Comparison of ENCODE assay signal across 8 mouse cellular contexts in the genomic region with DNA sequence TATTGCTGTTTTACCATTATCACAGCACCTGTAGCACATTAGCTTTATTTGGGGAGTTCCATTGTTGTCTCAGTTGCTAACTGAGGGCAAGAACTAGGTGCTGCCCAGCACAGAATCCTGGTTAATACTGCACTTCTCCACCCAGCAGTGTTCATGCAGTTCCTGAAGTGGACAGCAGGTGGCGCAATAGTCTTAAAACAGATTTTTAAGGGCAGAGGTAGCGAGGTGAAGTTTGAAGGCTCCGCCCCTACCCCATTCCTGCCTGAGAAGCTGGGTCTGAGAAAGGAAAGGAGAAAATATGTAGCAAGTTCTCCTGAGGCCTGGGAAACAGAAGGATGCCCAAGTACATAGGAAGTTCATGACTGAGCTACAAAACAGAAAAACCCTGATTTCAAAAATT. TPM values are rescaled to one million over a fixed set of nuclear protein-coding genes. Genes with fewer than 3 reads are reported as not detected.
DNase-seq lines count a peak whose midpoint lies in the region; ATAC-seq and TF ChIP-seq lines count a peak whose summit lies in the region.
"Had no signal": no experiment of that assay in that cellular context is flagged by ENCODE, and none has a peak within 500 bp of the region (broad histone marks: within the 10 kb centered on the region; RNA-seq: fewer than 3 reads in every experiment).

No protein-coding gene starts in this region.

- no peak overlapping the region for H3K9ac ChIP-seq in forebrain, embryonic 11.5 days (ENCODE audit: low read length)
- H3K9ac ChIP-seq: midbrain, embryonic 12.5 days had no signal

- H3K36me3 ChIP-seq in forebrain, embryonic 11.5 days (ENCODE audit: control insufficient read depth, insufficient read depth, low read length) = no peaks in the 10 kb centered on the region
- H3K36me3 ChIP-seq in midbrain, embryonic 10.5 days = no peaks in the 10 kb centered on the region
- no peaks in the 10 kb centered on the region; the same call in 1 of the 2 replicates for H3K36me3 ChIP-seq in small intestine, adult 2 months (ENCODE audit: control insufficient read depth, insufficient read depth, low read length)
- H3K36me3 ChIP-seq: midbrain, embryonic 12.5 days had no signal

- ATAC-seq in forebrain, embryonic 11.5 days (replicated peaks; ENCODE audit: low FRiP score) = no peak
- peak; percentile 8 to 61; a peak in 2 of 4 replicates for ATAC-seq in hematopoietic stem cell, adult 5-6 weeks (replicated peaks in 1 of 2; ENCODE audit: insufficient read depth in 1 of 2, low FRiP score in 2 of 2, low TSS enrichment in 1 of 2, low read depth in 1 of 2, poor library complexity in 2 of 2, severe bottlenecking in 2 of 2)

- H3K4me2 ChIP-seq in forebrain, embryonic 11.5 days (ENCODE audit: low read depth, low read length, severe bottlenecking) = no peak overlapping the region
- H3K4me2 ChIP-seq: midbrain, embryonic 12.5 days had no signal

- no peak overlapping the region for H3K4me3 ChIP-seq in forebrain, embryonic 11.5 days (ENCODE audit: low read depth, low read length)
- H3K4me3 ChIP-seq in midbrain, embryonic 10.5 days = no peak overlapping the region
- no peak overlapping the region for H3K4me3 ChIP-seq in small intestine, adult 2 months (ENCODE audit: low read depth, low read length)
- H3K4me3 ChIP-seq: midbrain, embryonic 12.5 days had no signal

- TF ChIP-seq CTCF in small intestine, adult 2 months (IDR thresholded peaks at IDR 0.05; ENCODE audit: extremely low read depth, insufficient read length, insufficient replicate concordance, low read depth, low read length) = peak; percentile 91; the same call in 1 of the 2 replicates

- H3K27ac ChIP-seq in forebrain, embryonic 11.5 days (ENCODE audit: low read depth, low read length) = no peak overlapping the region
- H3K27ac ChIP-seq in midbrain, embryonic 10.5 days (replicated peaks) = no peak overlapping the region
- no peak overlapping the region for H3K27ac ChIP-seq in small intestine, adult 2 months (ENCODE audit: insufficient read depth, low read depth, low read length)
- H3K27ac ChIP-seq: midbrain, embryonic 12.5 days had no signal

- H3K27me3 ChIP-seq in forebrain, embryonic 11.5 days (ENCODE audit: control insufficient read depth, insufficient read depth, low read length) = no peaks in the 10 kb centered on the region
- peaks cover 29% of the 10 kb centered on the region for H3K27me3 ChIP-seq in midbrain, embryonic 10.5 days (ENCODE audit: low read depth, poor library complexity, severe bottlenecking)
- H3K27me3 ChIP-seq in small intestine, adult 2 months (ENCODE audit: control insufficient read depth, insufficient read depth, low read length) = no peaks in the 10 kb centered on the region

- DNase-seq in NIH3T3 (ENCODE audit: low read depth) = peak; percentile 91
- DNase-seq in c-Kit-negative CD71-positive TER-119-positive erythroid progenitor cells, embryonic 14.5 days (ENCODE audit: low read depth, low spot score) = peak; percentile 46
- DNase-seq in forebrain, embryonic 11.5 days (ENCODE audit: low spot score) = peak; percentile 88
- peak; percentile 82 to 99 for DNase-seq in layer of hippocampus, postnatal 25 days (ENCODE audit: extremely low spot score in 1 of 2, low spot score in 1 of 2)
- DNase-seq in midbrain, embryonic 10.5 days (ENCODE audit: low spot score) = peak; percentile 84

- H3K4me1 ChIP-seq in forebrain, embryonic 11.5 days (replicated peaks; ENCODE audit: control insufficient read depth, insufficient read depth, low read length) = peaks cover 14% of the 10 kb centered on the region
- H3K4me1 ChIP-seq in midbrain, embryonic 10.5 days = peaks cover 38% of the 10 kb centered on the region
- peaks cover 11% of the 10 kb centered on the region; the same call in 1 of the 2 replicates for H3K4me1 ChIP-seq in small intestine, adult 2 months (ENCODE audit: control insufficient read depth, insufficient read depth, insufficient read length, low read length)

- no peak for TF ChIP-seq POLR2A in small intestine, adult 2 months (IDR thresholded peaks at IDR 0.05; ENCODE audit: low read depth, low read length)

- 1% methylated on average over 3 of the region's 3 CpGs for WGBS in forebrain, embryonic 11.5 days
- WGBS in midbrain, embryonic 10.5 days = 2% methylated on average over 3 of the region's 3 CpGs
- WGBS in small intestine, adult 2 months = 6% methylated on average over 3 of the region's 3 CpGs

- H3K9me3 ChIP-seq in forebrain, embryonic 11.5 days (ENCODE audit: control insufficient read depth, low read length) = no peaks in the 10 kb centered on the region
- no peaks in the 10 kb centered on the region for H3K9me3 ChIP-seq in midbrain, embryonic 10.5 days (replicated peaks)
- H3K9me3 ChIP-seq: midbrain, embryonic 12.5 days had no signal

RNA-seq across cellular contexts. Expression of a gene that starts 11.9 kb away (rescaled TPM):
- polyA plus RNA-seq in forebrain, embryonic 11.5 days (2014; fragmentation: Nextera tagmentation; extraction: Ambion mirVana) = 32.7 and 35.9 TPM in 2 replicates
- 78.3 and 145 TPM in 2 replicates for total RNA-seq in hematopoietic stem cell, adult 5-6 weeks (2017)
- 100 to 1,000 TPM; 479 to 537 TPM for total RNA-seq in layer of hippocampus, postnatal 25 days (2021)
- 28.3 and 35.0 TPM in 2 replicates for polyA plus RNA-seq in midbrain, embryonic 10.5 days (2016; fragmentation: Nextera tagmentation; extraction: Ambion mirVana)
- 165 and 295 TPM in 2 replicates for polyA plus RNA-seq in small intestine, adult 2 months (2012; rRNA removed)

RNA-seq across cellular contexts. Expression of a gene that starts 36.8 kb away (rescaled TPM):
- 1.7 and 2.3 TPM in 2 replicates for polyA plus RNA-seq in forebrain, embryonic 11.5 days (2014; fragmentation: Nextera tagmentation; extraction: Ambion mirVana)
- not detected in 2 replicates for total RNA-seq in hematopoietic stem cell, adult 5-6 weeks (2017)
- 1 to 10 TPM; 4.0 to 4.6 TPM for total RNA-seq in layer of hippocampus, postnatal 25 days (2021)
- 0.96 and 1.6 TPM in 2 replicates for polyA plus RNA-seq in midbrain, embryonic 10.5 days (2016; fragmentation: Nextera tagmentation; extraction: Ambion mirVana)
- 22.5 and 25.4 TPM in 2 replicates for polyA plus RNA-seq in small intestine, adult 2 months (2012; rRNA removed)

RNA-seq across cellular contexts. Expression of a gene that starts 42.0 kb away (rescaled TPM):
- 0.36 and 0.90 TPM in 2 replicates for polyA plus RNA-seq in forebrain, embryonic 11.5 days (2014; fragmentation: Nextera tagmentation; extraction: Ambion mirVana)
- 0.25 and 1.0 TPM in 2 replicates for total RNA-seq in hematopoietic stem cell, adult 5-6 weeks (2017)
- not detected for total RNA-seq in layer of hippocampus, postnatal 25 days (2021)
- 0.12 and 0.19 TPM in 2 replicates for polyA plus RNA-seq in midbrain, embryonic 10.5 days (2016; fragmentation: Nextera tagmentation; extraction: Ambion mirVana)
- not detected in 2 replicates for polyA plus RNA-seq in small intestine, adult 2 months (2012; rRNA removed)

RNA-seq across cellular contexts. Expression of a gene that starts 55.4 kb away (rescaled TPM):
- polyA plus RNA-seq in forebrain, embryonic 11.5 days (2014; fragmentation: Nextera tagmentation; extraction: Ambion mirVana) = 1,095 and 1,130 TPM in 2 replicates
- 2.0 TPM in 1 of 2 replicates, not detected in the other for total RNA-seq in hematopoietic stem cell, adult 5-6 weeks (2017)
- 10 to 100 TPM; 25.5 to 33.2 TPM for total RNA-seq in layer of hippocampus, postnatal 25 days (2021)
- polyA plus RNA-seq in midbrain, embryonic 10.5 days (2016; fragmentation: Nextera tagmentation; extraction: Ambion mirVana) = 1,290 and 1,659 TPM in 2 replicates
- polyA plus RNA-seq in small intestine, adult 2 months (2012; rRNA removed) = 2.4 and 5.9 TPM in 2 replicates
